Mouse (Mus musculus): ENCODE measurements at regions not wholly inside any gene's neighbourhood (a gene's known extent, or its start where the extent isn't known, plus 50 kb on each side); places are given as distances from the start of the nearest gene placed in this dataset.

- Histone ChIP-seq H3K4me3 (ENCODE audit: insufficient read depth, poor library complexity, severe bottlenecking) (no peak overlapping the region), H3ac (ENCODE audit: control insufficient read depth, insufficient read length, low read depth) (no peak overlapping the region), H3K27me3 (ENCODE audit: control insufficient read depth, insufficient read depth, insufficient read length) (no peaks in the 10 kb centered on the region), H3K79me2 (ENCODE audit: control insufficient read depth, insufficient read depth) (no peaks in the 10 kb centered on the region), H3K79me3 (ENCODE audit: low read depth) (no peaks in the 10 kb centered on the region), H3K36me3 (ENCODE audit: control insufficient read depth, insufficient read depth) (no peaks in the 10 kb centered on the region)
- no peak for TF ChIP-seq MYOD1 (IDR thresholded peaks at IDR 0.05; ENCODE audit: control insufficient read depth, insufficient read length, low read depth)
- no peak for TF ChIP-seq MYOG (IDR thresholded peaks at IDR 0.05; ENCODE audit: control insufficient read depth, extremely low read depth, insufficient read length)
- no peak for TF ChIP-seq FOSL1 (IDR thresholded peaks at IDR 0.05; ENCODE audit: insufficient read depth, low read length, poor library complexity, severe bottlenecking)
- TF ChIP-seq CEBPB (IDR thresholded peaks at IDR 0.05; ENCODE audit: low read depth), result no peak
- TF ChIP-seq MAX (IDR thresholded peaks at IDR 0.05), result no peak
- TF ChIP-seq CTCF (IDR thresholded peaks at IDR 0.05; ENCODE audit: control insufficient read depth, insufficient read depth, insufficient read length), result no peak
- no peak for TF ChIP-seq USF1 (IDR thresholded peaks at IDR 0.05; ENCODE audit: low read depth)
Observed at GRCm38 (mm10) chr2:17858326-17858725, 127.1 kb upstream of the Nebl start.

- TF ChIP-seq CEBPB (IDR thresholded peaks at IDR 0.05; ENCODE audit: low read depth) (no peak), FOSL1 (IDR thresholded peaks at IDR 0.05; ENCODE audit: insufficient read depth, low read length, poor library complexity, severe bottlenecking) (no peak), MAX (IDR thresholded peaks at IDR 0.05) (no peak), MYOG (IDR thresholded peaks at IDR 0.05; ENCODE audit: control insufficient read depth, extremely low read depth, insufficient read length) (no peak), MYOD1 (IDR thresholded peaks at IDR 0.05; ENCODE audit: control insufficient read depth, insufficient read length, low read depth) (no peak), CTCF (IDR thresholded peaks at IDR 0.05; ENCODE audit: control insufficient read depth, insufficient read depth, insufficient read length) (no peak), USF1 (IDR thresholded peaks at IDR 0.05; ENCODE audit: low read depth) (no peak)
- no peak overlapping the region for H3K4me3 ChIP-seq (ENCODE audit: insufficient read depth, poor library complexity, severe bottlenecking)
- H3K79me3 ChIP-seq (ENCODE audit: low read depth), result no peaks in the 10 kb centered on the region
- H3ac ChIP-seq (ENCODE audit: control insufficient read depth, insufficient read length, low read depth), result no peak overlapping the region
- no peaks in the 10 kb centered on the region for H3K36me3 ChIP-seq (ENCODE audit: control insufficient read depth, insufficient read depth)
- no peaks in the 10 kb centered on the region for H3K27me3 ChIP-seq (ENCODE audit: control insufficient read depth, insufficient read depth, insufficient read length)
- H3K79me2 ChIP-seq (ENCODE audit: control insufficient read depth, insufficient read depth), result no peaks in the 10 kb centered on the region
Observed at GRCm38 (mm10) chr2:17855566-17856264, 124.5 kb upstream of the Nebl start.

- H3K36me3 ChIP-seq (ENCODE audit: control insufficient read depth, insufficient read depth), result no peaks in the 10 kb centered on the region
- H3K27me3 ChIP-seq (ENCODE audit: control insufficient read depth, insufficient read depth, insufficient read length), result no peaks in the 10 kb centered on the region
- no peaks in the 10 kb centered on the region for H3K79me2 ChIP-seq (ENCODE audit: control insufficient read depth, insufficient read depth)
- TF ChIP-seq MAX (IDR thresholded peaks at IDR 0.05) (no peak), CEBPB (IDR thresholded peaks at IDR 0.05; ENCODE audit: low read depth) (no peak), FOSL1 (IDR thresholded peaks at IDR 0.05; ENCODE audit: insufficient read depth, low read length, poor library complexity, severe bottlenecking) (no peak), MYOD1 (IDR thresholded peaks at IDR 0.05; ENCODE audit: control insufficient read depth, insufficient read length, low read depth) (no peak), CTCF (IDR thresholded peaks at IDR 0.05; ENCODE audit: control insufficient read depth, insufficient read depth, insufficient read length) (no peak), MYOG (IDR thresholded peaks at IDR 0.05; ENCODE audit: control insufficient read depth, extremely low read depth, insufficient read length) (no peak), USF1 (IDR thresholded peaks at IDR 0.05; ENCODE audit: low read depth) (no peak)
- H3ac ChIP-seq (ENCODE audit: control insufficient read depth, insufficient read length, low read depth), result no peak overlapping the region
- no peaks in the 10 kb centered on the region for H3K79me3 ChIP-seq (ENCODE audit: low read depth)
- no peak overlapping the region for H3K4me3 ChIP-seq (ENCODE audit: insufficient read depth, poor library complexity, severe bottlenecking)
Observed at GRCm38 (mm10) chr2:17854088-17854487, 122.8 kb upstream of the Nebl start.

GRCm38 (mm10) chr2:17853500-17854011 is 122.3 kb upstream of the Nebl start:
- Histone ChIP-seq H3K79me2 (ENCODE audit: control insufficient read depth, insufficient read depth) (no peaks in the 10 kb centered on the region), H3K79me3 (ENCODE audit: low read depth) (no peaks in the 10 kb centered on the region), H3K4me3 (ENCODE audit: insufficient read depth, poor library complexity, severe bottlenecking) (no peak overlapping the region), H3K36me3 (ENCODE audit: control insufficient read depth, insufficient read depth) (no peaks in the 10 kb centered on the region), H3ac (ENCODE audit: control insufficient read depth, insufficient read length, low read depth) (no peak overlapping the region), H3K27me3 (ENCODE audit: control insufficient read depth, insufficient read depth, insufficient read length) (no peaks in the 10 kb centered on the region)
- no peak for TF ChIP-seq FOSL1 (IDR thresholded peaks at IDR 0.05; ENCODE audit: insufficient read depth, low read length, poor library complexity, severe bottlenecking)

GRCm38 (mm10) chr2:17852740-17853499 is 121.7 kb upstream of the Nebl start:
- Histone ChIP-seq H3ac (ENCODE audit: control insufficient read depth, insufficient read length, low read depth) (no peak overlapping the region), H3K36me3 (ENCODE audit: control insufficient read depth, insufficient read depth) (no peaks in the 10 kb centered on the region), H3K79me2 (ENCODE audit: control insufficient read depth, insufficient read depth) (no peaks in the 10 kb centered on the region), H3K79me3 (ENCODE audit: low read depth) (no peaks in the 10 kb centered on the region), H3K4me3 (ENCODE audit: insufficient read depth, poor library complexity, severe bottlenecking) (no peak overlapping the region), H3K27me3 (ENCODE audit: control insufficient read depth, insufficient read depth, insufficient read length) (no peaks in the 10 kb centered on the region)
- TF ChIP-seq USF1 (IDR thresholded peaks at IDR 0.05; ENCODE audit: low read depth) (no peak), CEBPB (IDR thresholded peaks at IDR 0.05; ENCODE audit: low read depth) (no peak), CTCF (IDR thresholded peaks at IDR 0.05; ENCODE audit: control insufficient read depth, insufficient read depth, insufficient read length) (no peak), MYOG (IDR thresholded peaks at IDR 0.05; ENCODE audit: control insufficient read depth, extremely low read depth, insufficient read length) (no peak), FOSL1 (IDR thresholded peaks at IDR 0.05; ENCODE audit: insufficient read depth, low read length, poor library complexity, severe bottlenecking) (no peak), MYOD1 (IDR thresholded peaks at IDR 0.05; ENCODE audit: control insufficient read depth, insufficient read length, low read depth) (no peak), MAX (IDR thresholded peaks at IDR 0.05) (no peak)

Measured in C2C12 (cell line).